Mouse (Mus musculus): ENCODE results near the gene Pdpr.
"Not testable (repeated sequence)": the region's sequence is repeated elsewhere in the genome, so short reads cannot be mapped to it uniquely, and the experiment has no call there.

The Pdpr gene

DNA sequence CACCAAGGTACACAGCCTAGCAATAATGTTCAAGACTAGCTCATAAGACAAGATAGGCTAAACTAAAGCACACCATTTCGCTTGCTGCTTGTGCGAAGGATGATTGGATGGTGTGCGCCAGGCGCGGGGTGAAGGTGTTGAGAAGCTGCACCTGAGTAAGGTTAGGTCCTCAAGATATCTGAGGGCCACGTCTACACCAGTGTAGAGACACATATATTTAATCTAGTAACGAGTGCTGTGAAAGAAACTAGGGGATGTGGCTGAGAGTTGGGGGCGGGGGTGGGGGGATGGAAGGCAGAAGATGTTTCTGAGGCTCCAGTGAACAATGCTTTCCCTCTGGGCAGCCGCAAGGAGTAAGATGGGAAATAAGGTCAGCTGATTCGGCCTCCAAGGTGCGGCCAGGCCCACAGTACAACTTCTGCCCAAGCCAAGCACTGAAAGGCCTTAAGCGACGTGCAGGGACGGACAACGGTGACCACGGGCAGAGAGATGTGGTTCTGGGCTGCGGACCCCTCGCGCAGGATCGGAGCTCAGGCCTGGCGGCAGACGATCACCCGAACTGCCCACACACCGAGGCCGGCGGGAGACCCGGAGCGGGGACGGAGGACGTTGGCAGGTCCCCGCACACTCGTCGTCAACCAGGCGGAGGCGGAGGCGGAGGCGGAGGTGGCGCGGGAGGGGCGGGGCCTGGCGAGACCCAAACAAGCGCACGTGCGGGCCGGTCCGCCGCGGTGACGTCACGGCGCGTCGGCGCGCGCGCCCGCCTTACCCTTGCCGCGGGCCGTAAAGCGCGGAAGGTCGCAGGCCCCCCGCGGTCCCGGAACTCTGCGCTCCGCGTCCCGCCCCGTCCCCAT, at the start of gene Pdpr:
Gene Pdpr (plus strand): TSS at position 766 of the 854 bp plus-strand sequence.
- in situ Hi-C loops (cut with MseI, MboI), result no loop called here

DNA sequence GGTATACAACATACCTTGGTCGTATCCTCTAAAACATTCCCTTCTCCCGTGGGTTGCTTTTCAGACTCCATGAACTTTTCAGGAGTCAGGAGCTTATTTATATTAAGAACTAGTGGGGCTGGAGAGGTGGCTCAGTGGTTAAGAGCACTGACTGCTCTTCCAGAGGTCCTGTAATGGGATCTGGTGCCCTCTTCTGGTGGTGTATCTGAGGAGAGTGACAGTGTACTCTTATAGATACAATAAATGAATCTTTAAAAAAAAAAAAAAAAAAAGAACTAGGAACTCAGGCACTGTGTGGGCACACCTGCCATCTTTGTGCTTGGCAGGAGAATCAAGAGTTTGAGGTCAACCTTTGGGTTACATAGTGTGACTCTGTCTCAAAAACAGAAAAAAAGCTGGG, 45.7 kb upstream of the Pdpr start:
- in situ Hi-C loops (cut with MseI, MboI), result no loop called here

DNA sequence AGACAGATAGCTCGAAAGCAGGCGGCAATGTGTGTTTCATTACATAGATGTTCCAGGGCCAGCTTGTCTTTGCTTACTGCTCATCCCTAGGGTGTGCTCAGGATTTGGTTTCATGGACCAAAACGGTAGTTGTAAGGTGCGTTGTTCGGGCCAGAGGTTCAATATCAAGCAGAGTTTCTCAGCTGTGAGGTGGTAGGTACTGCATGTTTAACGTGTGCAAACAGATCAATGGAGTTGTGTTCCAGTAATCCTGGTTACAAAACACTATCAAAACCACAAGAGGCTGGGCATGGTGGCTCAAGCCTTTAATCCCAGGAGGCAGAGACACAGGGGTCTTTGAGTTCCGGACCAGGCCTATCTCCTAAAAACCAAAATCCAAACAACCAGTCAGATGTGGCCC, 45.3 kb upstream of the Pdpr start:
- in situ Hi-C loops (cut with MseI, MboI), result no loop called here

DNA sequence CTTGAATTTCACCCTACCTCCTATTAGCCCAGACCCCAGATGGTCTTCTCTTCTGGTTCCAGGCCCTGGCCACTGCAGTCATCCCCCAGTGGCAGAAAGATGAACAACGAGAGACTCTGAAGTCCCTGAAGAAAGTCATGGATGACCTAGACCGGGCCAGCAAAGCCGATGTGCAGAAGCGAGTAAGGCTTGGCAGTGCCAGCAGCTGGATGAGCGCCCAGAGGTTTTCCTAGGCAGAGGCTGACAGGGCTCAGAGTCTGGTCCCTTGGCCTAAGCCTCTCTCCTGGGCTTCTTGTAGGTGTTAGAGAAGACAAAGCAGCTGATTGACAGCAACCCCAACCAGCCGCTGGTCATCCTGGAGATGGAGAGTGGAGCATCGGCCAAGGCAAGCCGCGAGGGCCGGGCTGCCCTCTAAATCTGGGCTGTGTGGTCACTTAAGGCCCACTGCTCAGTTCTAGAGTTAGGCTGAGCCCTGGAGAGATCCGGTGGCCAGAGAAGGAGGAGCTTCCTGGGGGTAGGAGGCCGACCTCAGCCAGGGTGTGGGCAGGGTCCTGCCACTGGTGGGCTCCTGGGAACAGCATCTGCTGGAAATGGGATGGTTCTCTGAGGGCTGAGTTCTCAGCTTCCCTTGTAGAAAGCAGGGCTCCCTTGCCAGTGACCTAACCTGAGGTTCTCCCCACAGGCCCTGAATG, 40.5 kb upstream of the Pdpr start:
- in situ Hi-C loops (cut with MseI, MboI), result no loop called here

DNA sequence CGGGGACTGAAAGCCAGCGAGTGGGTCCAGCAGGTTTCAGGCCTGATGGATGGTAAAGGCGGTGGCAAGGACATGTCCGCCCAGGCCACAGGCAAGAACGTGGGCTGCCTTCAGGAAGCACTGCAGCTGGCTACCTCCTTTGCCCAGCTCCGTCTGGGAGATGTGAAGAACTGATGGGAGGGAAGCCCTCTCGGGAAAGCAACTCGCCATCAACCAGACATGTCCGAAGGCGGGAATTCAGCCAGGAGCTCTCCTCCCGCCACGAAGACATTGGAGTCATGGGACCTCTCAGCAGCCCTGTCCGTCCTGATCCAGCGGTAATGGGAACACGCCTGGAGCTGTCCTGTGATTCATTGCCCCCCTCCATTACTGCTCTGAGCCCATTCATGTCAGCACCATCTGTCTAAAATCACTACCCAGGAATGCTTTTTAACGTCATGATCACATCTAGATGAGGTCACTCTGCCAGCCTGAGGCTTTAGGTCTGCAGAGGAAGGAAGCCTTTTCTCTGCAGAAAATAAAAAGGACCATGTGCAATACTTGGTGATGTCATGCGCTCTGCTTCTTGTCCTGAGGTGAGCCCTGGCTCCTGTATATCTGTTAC, 39.3 kb upstream of the Pdpr start:
- in situ Hi-C loops (cut with MseI, MboI), result no loop called here

DNA sequence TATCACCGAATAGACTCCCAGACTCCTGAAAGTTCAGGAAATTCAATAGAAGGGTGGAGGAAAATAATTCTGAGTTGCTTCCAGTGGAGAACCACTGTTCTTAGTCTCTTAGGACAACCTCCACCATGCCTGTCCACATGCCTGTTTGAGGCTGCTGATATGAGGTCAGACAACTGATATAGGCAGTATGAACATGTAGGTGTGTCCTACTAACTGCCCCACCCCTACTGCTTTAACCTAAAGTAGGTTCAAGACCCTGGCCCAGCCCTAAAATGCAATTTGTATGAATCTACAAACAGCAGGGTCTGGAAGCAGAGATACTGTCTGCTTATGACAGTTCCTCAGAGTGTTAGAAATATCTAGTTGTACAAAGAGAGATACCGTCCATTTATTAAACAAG, 38.8 kb upstream of the Pdpr start:
- in situ Hi-C loops (cut with MseI, MboI), result no loop called here

DNA sequence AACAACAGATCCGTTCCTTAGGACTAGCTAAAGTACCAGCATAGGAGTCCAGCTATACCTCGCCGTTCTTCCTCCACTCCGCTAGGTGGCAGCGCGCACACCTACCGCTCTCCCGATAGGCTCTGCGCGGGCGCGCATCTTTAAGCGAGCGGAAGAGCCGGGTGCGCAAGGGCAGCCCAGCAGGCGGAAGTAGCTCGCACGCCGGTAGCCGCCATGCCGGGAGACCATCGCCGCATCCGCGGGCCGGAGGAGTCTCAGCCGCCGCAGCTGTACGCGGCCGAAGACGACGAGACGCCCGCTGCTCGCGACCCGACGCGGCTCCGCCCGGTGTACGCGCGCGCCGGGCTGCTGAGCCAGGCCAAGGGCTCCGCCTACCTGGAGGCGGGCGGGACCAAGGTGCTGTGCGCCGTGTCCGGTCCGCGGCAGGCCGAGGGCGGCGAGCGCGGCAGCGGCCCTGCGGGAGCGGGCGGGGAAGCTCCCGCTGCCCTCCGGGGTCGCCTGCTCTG, 38.2 kb upstream of the Pdpr start, which contains the start of gene Exosc6:
Gene Exosc6 (plus strand): TSS at position 182 of the 506 bp plus-strand sequence.
- in situ Hi-C loops (cut with MseI, MboI), result no loop called here

DNA sequence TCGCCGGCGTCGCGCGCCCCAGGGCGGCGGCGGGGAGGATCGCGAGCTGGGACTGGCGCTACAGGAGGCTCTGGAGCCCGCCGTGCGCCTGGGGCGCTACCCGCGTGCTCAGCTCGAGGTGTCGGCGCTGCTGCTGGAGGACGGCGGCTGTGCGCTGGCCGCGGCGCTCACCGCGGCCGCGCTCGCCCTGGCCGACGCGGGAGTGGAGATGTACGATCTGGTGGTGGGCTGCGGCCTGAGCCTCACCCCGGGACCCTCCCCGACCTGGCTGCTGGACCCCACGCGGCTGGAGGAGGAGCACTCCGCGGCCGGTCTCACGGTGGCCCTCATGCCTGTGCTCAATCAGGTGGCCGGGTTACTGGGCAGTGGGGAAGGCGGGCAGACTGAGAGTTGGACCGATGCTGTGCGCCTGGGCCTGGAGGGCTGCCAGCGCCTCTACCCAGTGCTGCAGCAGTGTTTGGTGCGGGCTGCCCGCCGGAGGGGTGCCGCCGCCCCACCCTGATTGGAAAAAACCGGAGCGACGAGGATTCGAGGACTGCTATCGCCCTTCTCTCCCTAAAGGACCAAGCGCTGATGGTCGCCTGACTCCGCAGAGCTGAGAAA, 37.6 kb upstream of the Pdpr start:
- in situ Hi-C loops (cut with MseI, MboI), result no loop called here

DNA sequence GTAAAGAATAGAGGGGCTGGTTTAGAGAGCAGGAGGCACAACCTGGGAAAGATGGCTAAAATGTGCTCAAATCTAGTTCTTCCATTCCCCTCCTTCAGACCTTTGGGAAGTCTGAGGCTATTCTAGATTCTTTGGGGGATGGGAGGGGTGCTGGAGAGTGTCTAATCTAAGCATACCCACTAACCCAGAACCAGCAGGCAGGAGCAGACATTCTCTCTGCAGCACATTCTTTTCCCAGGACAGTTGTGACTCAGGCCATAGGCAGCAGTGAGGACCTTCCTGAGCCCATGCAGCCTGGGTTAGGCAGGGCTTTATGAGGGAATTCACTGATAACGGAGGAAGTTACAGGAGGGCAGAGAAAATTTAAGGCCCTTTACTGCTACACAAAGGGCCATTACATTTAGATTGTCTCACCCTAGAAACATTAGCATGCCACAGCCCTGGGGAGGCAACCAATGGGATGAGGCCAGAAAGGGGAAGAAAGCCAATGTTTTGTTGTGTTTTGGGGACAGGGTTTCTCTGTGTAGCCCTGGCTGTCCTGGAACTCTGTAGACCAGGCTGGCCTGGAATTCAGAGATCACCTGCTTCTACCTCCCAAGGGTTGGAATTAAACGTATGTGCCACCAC, 35.4 kb upstream of the Pdpr start:
- in situ Hi-C loops (cut with MseI, MboI), result no loop called here

DNA sequence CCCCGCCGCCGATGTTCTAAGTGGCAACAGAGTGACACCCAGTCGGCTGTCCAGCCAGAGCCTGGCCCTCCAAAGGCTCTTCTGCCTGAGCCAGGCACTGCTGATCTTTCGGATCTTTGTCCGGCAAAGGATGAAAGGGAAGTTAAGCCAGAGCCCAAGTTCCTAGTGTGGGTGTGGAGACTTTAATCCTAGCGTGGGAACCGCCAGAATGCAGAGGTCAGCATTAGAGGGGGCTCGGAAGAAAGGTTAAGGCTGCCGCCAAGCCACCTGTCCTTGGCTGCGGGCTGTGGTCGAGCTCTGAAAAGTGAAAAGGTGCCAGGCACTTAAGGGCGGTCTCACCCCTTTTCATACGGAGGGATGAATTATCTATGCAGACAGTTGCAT, 32.8 kb upstream of the Pdpr start:
- in situ Hi-C loops (cut with MseI, MboI), result no loop called here

DNA sequence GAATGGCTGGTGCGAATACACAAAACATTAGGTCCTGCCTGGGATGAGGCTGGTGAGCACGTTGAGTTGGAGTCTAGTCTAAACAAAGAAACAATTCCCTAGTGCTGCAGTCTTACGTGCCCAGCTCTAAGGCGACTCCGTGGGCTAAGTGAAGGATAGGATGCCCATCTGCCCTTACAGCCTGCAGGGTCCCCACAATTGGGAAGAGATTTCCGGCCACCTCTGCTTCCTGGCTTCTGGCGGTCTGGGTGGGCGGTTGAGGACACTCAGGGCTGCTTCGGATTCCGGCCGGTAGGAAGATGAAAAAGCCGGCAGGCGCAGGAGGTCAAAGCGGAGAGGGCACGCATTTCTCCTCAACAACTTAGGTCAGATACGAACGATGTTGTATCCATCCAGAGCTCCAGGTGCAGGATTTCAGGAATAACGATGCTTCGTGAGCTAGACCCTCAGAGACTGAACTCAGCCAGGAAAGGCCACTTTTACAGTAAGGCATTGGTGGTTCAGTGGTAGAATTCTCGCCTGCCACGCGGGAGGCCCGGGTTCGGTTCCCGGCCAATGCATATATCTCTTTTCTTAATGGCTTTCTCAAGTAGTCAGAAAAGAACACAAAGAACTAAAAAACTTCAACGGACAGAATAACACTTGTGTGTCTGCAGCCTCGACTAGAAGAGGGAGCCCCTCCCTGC, 32.2 kb upstream of the Pdpr start:
- in situ Hi-C loops (cut with MseI, MboI), result no loop called here

DNA sequence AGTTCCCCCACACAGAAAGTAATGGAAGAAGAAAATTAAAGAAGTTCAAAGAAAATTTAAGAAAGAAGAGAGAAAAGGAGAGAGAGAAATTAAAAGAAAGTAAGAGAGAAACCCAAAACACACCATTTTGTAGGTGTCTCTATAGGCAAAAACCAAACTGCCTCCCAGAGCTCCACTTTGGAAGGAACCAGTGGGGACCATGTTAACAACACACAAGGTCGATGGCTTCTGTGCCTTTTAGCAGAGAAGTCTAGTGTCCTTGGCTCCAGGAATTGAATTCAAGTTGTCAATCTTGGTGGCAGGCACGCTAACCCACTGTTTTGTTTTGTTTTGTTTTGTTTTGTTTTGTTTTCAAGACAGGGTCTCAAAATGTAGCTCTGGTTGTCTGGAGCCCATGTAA, 31.5 kb upstream of the Pdpr start:
- in situ Hi-C loops (cut with MseI, MboI), result no loop called here

DNA sequence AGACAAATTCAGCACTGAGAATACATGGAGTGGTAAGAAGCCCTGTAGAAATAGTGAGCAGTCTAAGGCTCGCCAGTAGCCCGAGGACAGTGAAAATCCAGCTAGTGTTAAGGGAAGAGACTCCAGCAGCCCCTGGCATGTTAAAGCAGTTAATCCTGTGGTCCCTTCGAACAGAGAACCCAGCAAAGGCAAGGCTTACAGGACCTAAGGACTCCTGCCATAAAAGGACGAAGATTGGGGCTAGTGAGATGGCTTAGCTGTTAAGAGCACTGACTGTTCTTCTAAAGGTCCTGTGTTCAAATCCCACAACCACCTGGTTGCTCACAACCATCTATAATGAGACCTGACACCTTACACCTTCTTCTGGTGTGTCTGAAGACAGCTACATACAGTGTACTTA, 28.1 kb upstream of the Pdpr start:
- in situ Hi-C loops (cut with MseI, MboI), result no loop called here

DNA sequence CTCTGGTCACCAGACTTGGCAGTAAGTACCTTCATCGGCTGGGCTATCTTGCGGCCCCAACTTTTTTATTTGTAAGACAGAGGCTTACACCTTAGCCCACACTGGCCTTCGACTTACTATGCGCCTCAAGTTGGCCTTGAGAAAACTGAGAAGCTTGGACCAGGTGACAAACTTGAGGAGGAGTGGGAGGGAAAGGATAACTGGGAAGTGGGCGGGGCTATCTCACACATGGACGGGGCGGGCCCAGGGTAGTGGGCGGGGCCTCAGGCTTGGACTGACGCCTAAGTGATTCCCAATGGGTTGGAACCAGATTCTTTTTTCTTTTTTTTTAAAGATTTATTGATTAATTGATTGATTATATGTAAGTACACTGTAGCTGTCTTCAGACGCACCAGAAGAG, 27.0 kb upstream of the Pdpr start:
- in situ Hi-C loops (cut with MseI, MboI), result no loop called here

DNA sequence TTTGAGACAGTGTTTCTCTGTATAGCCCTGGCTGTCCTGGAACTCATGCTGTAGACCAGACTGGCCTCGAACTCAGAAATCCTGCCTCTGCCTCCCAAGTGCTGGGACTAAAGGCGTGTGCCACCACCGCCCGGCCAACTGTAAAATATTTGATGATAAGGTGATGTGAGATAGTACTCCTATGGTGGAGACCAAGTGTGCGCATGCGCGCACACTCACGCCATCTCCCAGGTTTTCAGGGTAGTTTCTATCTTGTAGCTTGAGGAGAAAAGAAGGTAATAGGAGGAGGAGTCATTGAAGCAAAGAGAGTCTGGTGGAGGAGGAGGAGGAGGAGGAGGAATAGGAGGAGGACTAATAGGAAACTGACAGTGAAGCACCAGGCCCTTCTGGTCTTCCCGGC, 25.8 kb upstream of the Pdpr start:
- in situ Hi-C loops (cut with MseI, MboI), result not testable (repeated sequence)

DNA sequence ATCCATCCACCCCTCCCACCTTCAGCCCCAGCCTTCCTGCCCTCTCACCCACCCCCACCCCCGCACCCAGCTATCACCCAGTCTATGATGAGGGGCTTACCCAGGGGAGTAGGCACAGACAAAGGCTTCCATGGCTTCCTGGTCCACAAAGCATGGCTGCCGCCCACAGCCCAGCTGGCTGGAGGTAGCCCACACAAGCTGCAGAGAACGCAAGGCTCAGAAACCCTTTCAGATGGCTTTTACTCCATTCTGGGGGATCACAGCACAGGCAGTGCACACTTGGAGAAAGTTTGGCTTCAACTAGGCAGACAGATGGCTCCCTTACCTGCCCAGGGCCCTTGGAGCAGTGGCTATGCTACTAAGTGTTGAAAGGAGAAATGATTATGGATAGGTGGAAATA, 18.5 kb upstream of the Pdpr start:
- in situ Hi-C loops (cut with MseI, MboI), result no loop called here

DNA sequence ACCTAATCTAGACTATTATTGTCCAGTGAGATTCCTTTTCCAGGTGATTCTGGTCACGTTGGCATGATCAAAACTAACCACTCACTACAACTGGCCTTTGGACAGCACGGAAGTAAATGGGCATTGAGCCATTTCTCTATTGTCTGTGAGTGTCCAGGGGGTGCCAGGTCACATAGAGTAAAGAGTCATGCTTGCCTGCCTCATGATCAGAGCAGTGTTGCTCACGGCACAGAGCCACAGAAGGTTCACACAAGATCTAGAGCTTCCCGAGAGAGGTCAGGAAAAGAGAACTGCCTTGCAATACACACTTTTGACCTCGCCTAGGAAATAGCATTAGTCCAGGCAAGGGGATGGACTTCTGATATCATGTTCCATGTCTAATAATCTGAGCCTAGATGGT, 15.0 kb upstream of the Pdpr start:
- in situ Hi-C loops (cut with MseI, MboI), result no loop called here

DNA sequence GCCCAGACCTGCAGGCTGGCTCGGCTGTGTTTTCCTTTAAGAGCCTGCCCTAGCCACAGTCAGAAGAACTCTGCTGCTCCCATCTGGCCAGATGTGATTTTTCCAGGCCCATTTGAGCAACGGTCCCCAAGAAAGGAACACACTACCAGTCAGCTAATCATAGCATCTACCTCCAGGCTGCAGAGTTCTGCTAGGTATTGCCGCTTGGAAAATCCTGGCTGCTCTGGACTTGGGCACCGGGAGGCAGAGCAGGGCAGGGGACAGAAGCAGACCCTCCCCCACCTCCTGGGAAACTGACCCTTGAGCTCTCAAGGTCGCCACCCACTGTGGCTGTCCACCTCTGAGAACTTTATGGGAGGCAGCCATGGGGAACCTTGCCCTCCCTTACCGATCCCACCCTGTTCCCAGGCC, 14.6 kb upstream of the Pdpr start:
- in situ Hi-C loops (cut with MseI, MboI), result no loop called here

DNA sequence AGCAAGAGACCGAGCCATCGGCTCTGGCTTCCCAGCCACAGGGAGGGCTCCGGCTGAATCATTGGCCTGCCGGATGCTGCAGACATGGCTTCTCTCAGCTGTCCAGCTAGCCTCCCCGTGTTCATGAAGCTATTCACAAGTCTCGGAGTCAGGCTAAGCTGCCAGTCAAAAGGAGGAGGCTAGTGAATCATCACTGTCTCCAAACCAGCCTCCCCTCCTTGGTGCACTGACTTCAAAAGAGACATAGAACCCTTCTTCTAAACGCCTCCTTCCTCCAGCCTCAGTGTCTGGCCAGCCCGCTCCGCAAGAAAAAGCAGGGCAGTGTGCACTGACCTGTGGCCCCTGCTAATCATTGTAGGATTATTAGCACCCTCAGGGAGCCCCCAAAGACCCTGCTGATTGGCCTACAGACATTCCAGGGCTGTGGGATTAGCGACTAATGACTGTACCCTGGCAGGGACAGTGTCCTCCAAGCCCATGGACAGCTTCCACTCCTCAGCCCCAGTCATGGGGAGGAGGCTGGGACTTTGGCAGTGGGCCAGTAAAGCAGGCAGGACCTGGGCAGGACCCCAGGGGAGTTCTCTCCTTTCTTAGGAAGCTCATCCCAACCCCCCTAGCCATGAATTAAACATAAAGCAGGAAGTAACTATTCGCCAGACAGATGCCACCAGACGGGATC, 12.7 kb upstream of the Pdpr start:
- in situ Hi-C loops (cut with MseI, MboI), result no loop called here

DNA sequence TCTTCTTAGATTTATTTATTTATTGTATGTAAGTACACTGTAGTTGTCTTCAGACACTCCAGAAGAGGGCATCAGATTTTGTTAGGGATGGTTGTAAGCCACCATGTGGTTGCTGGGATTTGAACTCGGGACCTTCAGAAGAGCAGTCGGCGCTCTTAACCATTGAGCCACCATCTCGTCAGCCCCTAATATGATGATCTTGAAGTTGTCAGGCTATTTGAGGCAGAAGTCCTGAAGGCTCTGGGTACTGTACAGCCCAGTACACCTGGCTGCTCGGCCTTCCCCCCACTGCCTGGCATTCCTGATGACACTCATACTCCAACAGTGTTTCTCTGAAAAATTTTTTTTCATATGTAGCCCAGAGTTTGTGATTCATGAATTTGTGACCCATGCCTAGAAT, 10.5 kb upstream of the Pdpr start:
- in situ Hi-C loops (cut with MseI, MboI), result not testable (repeated sequence)

DNA sequence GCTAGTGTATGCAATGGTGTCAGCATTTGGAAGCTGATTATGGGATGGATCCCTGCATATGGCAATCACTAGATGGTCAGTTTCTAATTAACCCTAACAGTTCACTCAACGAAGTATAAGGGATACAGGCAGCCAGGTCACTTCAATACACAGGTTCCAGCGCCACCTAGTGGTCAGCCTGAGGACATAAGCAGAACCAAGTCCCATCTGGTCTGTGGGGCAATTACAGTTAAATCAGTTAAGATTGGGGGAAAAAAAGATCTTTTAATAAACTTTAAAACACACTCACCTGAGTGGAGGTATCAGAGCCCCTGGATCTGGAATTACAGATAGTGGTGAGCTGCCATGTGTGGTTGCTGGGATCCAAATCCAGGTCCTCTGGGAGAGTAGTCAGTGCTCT, 4.3 kb upstream of the Pdpr start:
- in situ Hi-C loops (cut with MseI, MboI), result no loop called here

All from mouse trophoblast stem cell (cell line).